ENCODE assay signal across 8 mouse cellular contexts in genomic region chr6:28832751-28833291, GRCm38 (mm10). TPM values are rescaled to one million over a fixed set of nuclear protein-coding genes. Genes with fewer than 3 reads are reported as not detected.
DNase-seq lines count a peak whose midpoint lies in the region; ATAC-seq and TF ChIP-seq lines count a peak whose summit lies in the region.

No protein-coding gene starts in this region.

- peak overlapping the region; percentile 98 for H3K4me2 ChIP-seq in forebrain, embryonic 15.5 days (replicated peaks)
- H3K4me2 ChIP-seq in intestine, postnatal 0 days (replicated peaks; ENCODE audit: low read depth) = peak overlapping the region; percentile 100

- peaks cover 20% of the 10 kb centered on the region for H3K27me3 ChIP-seq in spleen, adult 2 months (ENCODE audit: control insufficient read depth, insufficient read depth, low read length)
- H3K27me3 ChIP-seq in forebrain, embryonic 15.5 days = no peaks in the 10 kb centered on the region
- no peaks in the 10 kb centered on the region for H3K27me3 ChIP-seq in intestine, postnatal 0 days (replicated peaks; ENCODE audit: control insufficient read depth, insufficient read depth, low read length)

- H3K4me3 ChIP-seq in spleen, adult 2 months (ENCODE audit: extremely low read depth, insufficient read depth, insufficient read length) = peak overlapping the region; percentile 53
- H3K4me3 ChIP-seq in forebrain, embryonic 15.5 days = peak overlapping the region; percentile 76
- H3K4me3 ChIP-seq in intestine, postnatal 0 days (ENCODE audit: low read depth, low read length) = peak overlapping the region; percentile 63

- H3K9ac ChIP-seq in forebrain, embryonic 15.5 days (replicated peaks) = peak overlapping the region; percentile 88
- peak overlapping the region; percentile 76 for H3K9ac ChIP-seq in intestine, postnatal 0 days (ENCODE audit: low read depth, low read length)

- TF ChIP-seq CTCF in spleen, adult 2 months (IDR thresholded peaks at IDR 0.05; ENCODE audit: extremely low read depth, insufficient read depth, insufficient read length, insufficient replicate concordance) = no peak
- TF ChIP-seq CTCF in intestine, postnatal 0 days (IDR thresholded peaks at IDR 0.05; ENCODE audit: low read depth) = peak; percentile 24; the same call in 1 of the 2 replicates

- no peaks in the 10 kb centered on the region for H3K36me3 ChIP-seq in spleen, adult 2 months (ENCODE audit: control insufficient read depth, insufficient read depth, low read length)
- peaks cover 7% of the 10 kb centered on the region; the same call in 1 of the 2 replicates for H3K36me3 ChIP-seq in forebrain, embryonic 15.5 days
- H3K36me3 ChIP-seq in intestine, postnatal 0 days (ENCODE audit: control insufficient read depth, insufficient read depth) = no peaks in the 10 kb centered on the region; the same call in 1 of the 2 replicates

- DNase-seq in spleen, adult 2 months (ENCODE audit: low read depth in 1 of 2, low spot score in 2 of 2) = no peak
- no peak for DNase-seq in spleen, adult 12 weeks (ENCODE audit: low spot score)
- peak; percentile 61 for DNase-seq in cerebellum, adult 11 months
- DNase-seq in lung, postnatal 10 days = peak; percentile 57
- peak; percentile 69 for DNase-seq in right cerebral cortex, postnatal 4 days

- no peaks in the 10 kb centered on the region for H3K9me3 ChIP-seq in forebrain, embryonic 15.5 days
- no peaks in the 10 kb centered on the region for H3K9me3 ChIP-seq in intestine, postnatal 0 days (ENCODE audit: control insufficient read depth)

- WGBS in spleen, adult 2 months = 1% methylated on average over 57 of the region's 58 CpGs
- under 1% methylated on average over 50 of the region's 58 CpGs for WGBS in forebrain, embryonic 15.5 days
- WGBS in intestine, postnatal 0 days = under 1% methylated on average over 56 of the region's 58 CpGs

- ATAC-seq in forebrain, embryonic 15.5 days (replicated peaks) = peak; percentile 82
- peak; percentile 52 for ATAC-seq in intestine, postnatal 0 days
- no peak for ATAC-seq in monocyte, adult 5-6 weeks (replicated peaks; ENCODE audit: insufficient number of reproducible peaks, low FRiP score, low TSS enrichment, poor library complexity, severe bottlenecking)

- peaks cover 18% of the 10 kb centered on the region for H3K4me1 ChIP-seq in spleen, adult 2 months (ENCODE audit: control insufficient read depth, insufficient read depth, insufficient read length)
- H3K4me1 ChIP-seq in forebrain, embryonic 15.5 days = peaks cover 46% of the 10 kb centered on the region
- H3K4me1 ChIP-seq in intestine, postnatal 0 days (replicated peaks; ENCODE audit: control insufficient read depth, insufficient read depth, low read length) = 0 out of 2 replicates have a peak, but pooled peaks cover 4% of the 10 kb centered on the region

- H3K27ac ChIP-seq in spleen, adult 2 months (ENCODE audit: insufficient read depth, low read length) = no peak overlapping the region
- peak overlapping the region; percentile 96 for H3K27ac ChIP-seq in forebrain, embryonic 15.5 days (replicated peaks)
- peak overlapping the region; percentile 84 for H3K27ac ChIP-seq in intestine, postnatal 0 days (ENCODE audit: low read depth, low read length)

- TF ChIP-seq POLR2A in spleen, adult 2 months (IDR thresholded peaks at IDR 0.05; ENCODE audit: low read depth, low read length) = no peak

RNA-seq across cellular contexts. Expression of gene Lrrc4, which starts 1.3 kb away (rescaled TPM):
- 0.53 and 0.56 TPM in 2 replicates for polyA plus RNA-seq in spleen, adult 2 months (2012; rRNA removed)
- polyA plus RNA-seq in forebrain, embryonic 15.5 days (2015; fragmentation: Nextera tagmentation; extraction: Ambion mirVana) = 6.4 and 6.5 TPM in 2 replicates
- 2.8 and 3.2 TPM in 2 replicates for polyA plus RNA-seq in intestine, postnatal 0 days (2015; fragmentation: Nextera tagmentation; extraction: Ambion mirVana)
- 0.32 to 0.68 TPM in 2 of 3 replicates, not detected in the other for total RNA-seq in monocyte, adult 5-6 weeks (2017)

Comparison
In these comparisons a context has a peak if more than half of its experiments do, and no peak if none do; other contexts are left out.
1. DNase-seq: peak in cerebellum, adult 11 months (single experiment), lung, postnatal 10 days (single experiment) and right cerebral cortex, postnatal 4 days (single experiment); none in spleen, adult 2 months (0 of 2) and spleen, adult 12 weeks (single experiment).
2. Peak in every context shown above with its lines, with median percentiles within 50 percentile points of each other: H3K4me3 ChIP-seq.